Mouse (Mus musculus) skeletal muscle tissue, adult 2 months (tissue): Measurements from ENCODE around the gene Pgk1.

ENCODE experiments used
- DNase-seq: peaks from one replicate; pipeline ENCODE4 v3.0.0-alpha.2; 2012; ENCODE audit warnings: low read depth, low spot score

Gene Pgk1

DNA sequence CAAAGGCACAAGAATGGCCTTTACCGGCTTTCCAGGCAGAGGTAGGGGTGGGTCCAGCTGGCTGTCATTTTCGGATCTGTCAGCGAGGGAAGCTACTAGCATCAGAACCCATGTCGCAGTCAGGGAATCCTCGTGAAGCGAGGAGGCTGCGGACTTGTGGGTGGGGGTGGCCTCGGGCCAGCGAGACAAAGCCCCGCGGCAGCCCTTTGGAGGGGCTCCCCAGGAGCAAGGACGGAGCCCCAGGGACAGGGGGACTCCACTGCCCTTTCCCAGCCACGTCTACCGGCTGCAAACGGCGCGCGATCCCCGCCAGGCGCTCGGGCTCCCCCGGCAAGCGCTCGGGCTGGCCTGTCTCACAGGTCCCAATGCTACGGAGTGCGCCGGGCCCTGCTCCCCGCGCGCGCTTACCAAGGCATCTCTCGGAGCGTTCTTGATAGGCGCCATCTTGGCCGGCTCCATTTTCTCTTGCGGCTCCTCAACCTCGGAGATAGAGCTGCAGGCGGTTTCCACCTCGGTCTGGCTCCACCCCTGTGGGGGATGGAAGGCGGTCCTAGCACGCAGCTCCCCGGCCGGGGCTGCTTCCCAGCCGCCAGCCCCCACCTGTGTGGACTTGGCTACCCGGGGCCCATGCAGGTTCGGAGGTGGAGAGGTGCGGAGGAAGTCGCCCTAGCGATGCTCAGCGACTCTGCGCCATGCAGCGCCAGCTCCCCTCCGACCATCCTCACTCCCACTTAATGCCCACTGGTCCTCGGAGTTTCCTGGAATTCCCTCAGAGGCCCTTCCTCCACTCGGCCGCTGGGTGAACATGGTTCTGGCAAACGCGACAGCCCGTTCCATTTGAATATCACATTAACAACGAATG is 32.5 kb downstream of the Pgk1 start:
- DNase-seq, result peak; percentile 41

DNA sequence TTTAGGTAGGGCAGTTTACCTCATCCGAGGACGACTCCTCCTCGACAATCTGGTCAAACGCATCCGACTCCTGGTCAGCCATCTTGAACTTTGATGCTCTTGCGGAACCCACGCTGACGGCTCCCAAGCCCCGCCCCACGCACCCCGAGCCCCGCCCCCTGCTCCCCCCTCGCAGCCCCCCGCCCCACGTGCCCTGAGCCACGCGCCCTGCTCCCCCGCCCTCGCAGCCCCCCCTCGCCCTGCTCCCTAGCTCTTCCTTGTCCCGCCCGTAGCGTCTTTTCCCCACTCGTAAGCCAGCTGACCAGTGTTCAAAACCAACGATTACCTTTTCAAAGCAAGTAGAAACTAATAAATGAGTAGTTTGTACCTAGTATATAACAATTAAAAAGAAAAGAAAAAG is 34.2 kb downstream of the Pgk1 start, which contains the start of gene Taf9b:
TSS of gene Taf9b (minus strand) at position 101 of the 400 bp plus-strand sequence.
- no peak for DNase-seq
